Mouse (Mus musculus) urinary bladder, postnatal 4 days (tissue): ENCODE measurements around the gene Selenof.

Source experiments
- DNase-seq, 2 experiments: peaks; one replicate each; pipeline ENCODE4 v3.0.0; 2021 to 2022; ENCODE audit warnings: low spot score in 2 of 2

The Selenof gene

GRCm38 (mm10) chr3:144642141-144642540, 72.0 kb downstream of the Selenof start:
- no peak for DNase-seq

GRCm38 (mm10) chr3:144643301-144643871, 73.3 kb downstream of the Selenof start:
- DNase-seq = peak; percentile 63 to 72

- DNase-seq = no peak
Measured at GRCm38 (mm10) chr3:144644202-144644601, 74.1 kb downstream of the Selenof start.
